Mouse (Mus musculus) liver, embryonic 14.5 days (tissue): ENCODE measurements at regions not wholly inside any gene's neighbourhood (a gene's known extent, or its start where the extent isn't known, plus 50 kb on each side); places are given as distances from the start of the nearest gene placed in this dataset.

Experiments used
- CTCF ChIP-seq: IDR thresholded peaks from 2 replicates; pipeline ENCODE4 v1.5.1; 2016; ENCODE audit warnings: antibody characterized with exemption, low read depth, control low read depth
- EP300 ChIP-seq: IDR thresholded peaks from 2 replicates; pipeline ENCODE4 v1.6.1; 2016; ENCODE audit warnings: antibody characterized with exemption, low read depth

- TF ChIP-seq CTCF: no peak
- TF ChIP-seq EP300: no peak
Measured at GRCm38 (mm10) chr8:11919876-11920275, 79.6 kb downstream of the Tex29 start.
